Mouse (Mus musculus) left cerebral cortex, adult 11 months (tissue): ENCODE results near the gene Crot.
"Not testable (repeated sequence)": the region's sequence is repeated elsewhere in the genome, so short reads cannot be mapped to it uniquely, and the experiment has no call there.

Source experiments
- DNase-seq: peaks from one replicate; pipeline ENCODE4 v3.0.0; 2022; ENCODE audit warnings: low spot score

Gene Crot

GRCm38 (mm10) chr5:8996686-8997512 lies at the start of gene Crot:
Gene Crot (minus strand): TSS chr5:8997324.
- peak; percentile 85 for DNase-seq

- no peak for DNase-seq
Observed at GRCm38 (mm10) chr5:9045904-9046303, 48.8 kb upstream of the Crot start.

GRCm38 (mm10) chr5:9044821-9045220 lies 47.7 kb upstream of the Crot start:
- DNase-seq = no peak

- no peak for DNase-seq
Observed at GRCm38 (mm10) chr5:9043582-9044267, 46.6 kb upstream of the Crot start.

GRCm38 (mm10) chr5:9042721-9043416 lies 45.7 kb upstream of the Crot start:
- no peak for DNase-seq

GRCm38 (mm10) chr5:9040665-9041215 lies 43.6 kb upstream of the Crot start:
- no peak for DNase-seq

GRCm38 (mm10) chr5:9039978-9040377 lies 42.9 kb upstream of the Crot start:
- DNase-seq = no peak

- no peak for DNase-seq
Observed at GRCm38 (mm10) chr5:9037292-9037691, 40.2 kb upstream of the Crot start.

- no peak for DNase-seq
Observed at GRCm38 (mm10) chr5:9035457-9035856, 38.3 kb upstream of the Crot start.

GRCm38 (mm10) chr5:9034535-9034934 lies 37.4 kb upstream of the Crot start:
- DNase-seq = no peak

- DNase-seq = no peak
Observed at GRCm38 (mm10) chr5:9033843-9034242, 36.7 kb upstream of the Crot start.

GRCm38 (mm10) chr5:9032641-9033040 lies 35.5 kb upstream of the Crot start:
- DNase-seq = no peak

GRCm38 (mm10) chr5:9032101-9032590 lies 35.0 kb upstream of the Crot start:
- no peak for DNase-seq

GRCm38 (mm10) chr5:9028266-9028841 lies 31.2 kb upstream of the Crot start:
- DNase-seq = no peak

GRCm38 (mm10) chr5:9015352-9015751 lies 18.2 kb upstream of the Crot start:
- DNase-seq = no peak

- no peak for DNase-seq
Observed at GRCm38 (mm10) chr5:9014774-9015173, 17.6 kb upstream of the Crot start.

GRCm38 (mm10) chr5:9011374-9011773 lies 14.2 kb upstream of the Crot start:
- no peak for DNase-seq

GRCm38 (mm10) chr5:9010166-9010565 lies 13.0 kb upstream of the Crot start:
- no peak for DNase-seq

- not testable (repeated sequence) for DNase-seq
Observed at GRCm38 (mm10) chr5:9006585-9006984, 9.5 kb upstream of the Crot start.

- not testable (repeated sequence) for DNase-seq
Observed at GRCm38 (mm10) chr5:9000006-9000405, 2.9 kb upstream of the Crot start.

- DNase-seq = no peak
Observed at GRCm38 (mm10) chr5:8999108-8999507, 2.0 kb upstream of the Crot start.

GRCm38 (mm10) chr5:8997513-8997895 lies 380 bp upstream of the Crot start:
- DNase-seq = no peak
